Mouse (Mus musculus) gastrocnemius, adult 2 months (tissue): ENCODE measurements around the gene Dip2c. TPM values are rescaled to one million over a fixed set of nuclear protein-coding genes. Genes with fewer than 3 reads are reported as not detected.

Experiments used
- DNase-seq: peaks from one replicate; pipeline ENCODE4 v3.0.0; 2022
- H3K27ac ChIP-seq: fragments of 200-600 bp; 2 replicates; pipeline ENCODE4 v1.8.1; 2022; ENCODE audit warnings: mild to moderate bottlenecking
- H3K4me3 ChIP-seq: fragments of 200-600 bp; 2 replicates; pipeline ENCODE4 v1.8.1; 2022; ENCODE audit warnings: mild to moderate bottlenecking, moderate library complexity
- CTCF ChIP-seq: fragments of 200-600 bp; IDR thresholded peaks from 2 replicates; pipeline ENCODE4 v1.8.1; 2022; ENCODE audit warnings: antibody characterized with exemption, mild to moderate bottlenecking, moderate library complexity
- intact Hi-C: fragments of 180-260 bp; cut with DNase I; formaldehyde crosslinking; loops from one replicate; pipeline ENCODE4 v1.15.1; 2025
- total RNA-seq, 2 experiments: library from RNA; stranded (reverse); gene quantifications; 2 replicates each; pipeline ENCODE4 v1.2.3; 2021

Gene Dip2c
- total RNA-seq, 2 experiments from 2014 or later, result 10.6 to 15.5 TPM

GRCm38 (mm10) chr13:9632684-9633083 lies 356.4 kb downstream of the Dip2c start:
- H3K27ac ChIP-seq, result no peak overlapping the region
- TF ChIP-seq CTCF, result no peak
- intact Hi-C loops, result no loop called here
- DNase-seq, result no peak
- no peak overlapping the region for H3K4me3 ChIP-seq

- no peak for DNase-seq
- no peak for TF ChIP-seq CTCF
- intact Hi-C loops, result loop anchor here (2.0 kb wide), 1 partner anchor 453 kb away; no protein-coding TSS in a partner anchor
- H3K27ac ChIP-seq, result no peak overlapping the region
- no peak overlapping the region for H3K4me3 ChIP-seq
These were observed 359.6 kb downstream of the Dip2c start for GRCm38 (mm10) chr13:9635951-9636350.

GRCm38 (mm10) chr13:9636505-9636904 lies 360.2 kb downstream of the Dip2c start:
- DNase-seq, result peak; percentile 21
- intact Hi-C loops, result loop anchor here (2.0 kb wide), 1 partner anchor 454 kb away; no protein-coding TSS in a partner anchor
- peak; percentile 63 for TF ChIP-seq CTCF

GRCm38 (mm10) chr13:9637949-9638348 lies 361.6 kb downstream of the Dip2c start:
- no peak overlapping the region for H3K27ac ChIP-seq
- no peak for TF ChIP-seq CTCF
- DNase-seq, result no peak
- no peak overlapping the region for H3K4me3 ChIP-seq
- intact Hi-C loops, result loop anchor here (2.0 kb wide), 1 partner anchor 455 kb away; no protein-coding TSS in a partner anchor

More at GRCm38 (mm10) chr13:9636505-9636904, 360.2 kb downstream of the Dip2c start:
- Histone ChIP-seq H3K4me3 (no peak overlapping the region), H3K27ac (no peak overlapping the region)

- TF ChIP-seq CTCF, result no peak
- no peak overlapping the region for H3K27ac ChIP-seq
- no peak overlapping the region for H3K4me3 ChIP-seq
- intact Hi-C loops, result no loop called here
- no peak for DNase-seq
These were observed 372.4 kb downstream of the Dip2c start for GRCm38 (mm10) chr13:9648716-9649115.

GRCm38 (mm10) chr13:9649894-9650293 lies 373.6 kb downstream of the Dip2c start:
- Histone ChIP-seq H3K4me3 (no peak overlapping the region), H3K27ac (no peak overlapping the region)
- intact Hi-C loops, result loop anchor here (10.0 kb wide), 1 partner anchor 195 kb away; no protein-coding TSS in a partner anchor
- TF ChIP-seq CTCF, result no peak
- DNase-seq, result no peak

GRCm38 (mm10) chr13:9650580-9650979 lies 374.3 kb downstream of the Dip2c start:
- Histone ChIP-seq H3K27ac (no peak overlapping the region), H3K4me3 (no peak overlapping the region)
- intact Hi-C loops, result loop anchor here (10.0 kb wide), 1 partner anchor 194 kb away; no protein-coding TSS in a partner anchor
- DNase-seq, result no peak
- no peak for TF ChIP-seq CTCF

- no peak for DNase-seq
- TF ChIP-seq CTCF, result no peak
- Histone ChIP-seq H3K27ac (no peak overlapping the region), H3K4me3 (no peak overlapping the region)
- intact Hi-C loops, result loop anchor here (10.0 kb wide), 1 partner anchor 192 kb away; no protein-coding TSS in a partner anchor
These were observed 376.7 kb downstream of the Dip2c start for GRCm38 (mm10) chr13:9653018-9653417.

GRCm38 (mm10) chr13:9656613-9657012 lies 380.3 kb downstream of the Dip2c start:
- Histone ChIP-seq H3K4me3 (no peak overlapping the region), H3K27ac (no peak overlapping the region)
- no peak for TF ChIP-seq CTCF
- intact Hi-C loops, result loop anchor here (10.0 kb wide), 1 partner anchor 188 kb away; no protein-coding TSS in a partner anchor
- DNase-seq, result no peak

GRCm38 (mm10) chr13:9660711-9661110 lies 384.4 kb downstream of the Dip2c start:
- no peak for DNase-seq
- Histone ChIP-seq H3K4me3 (no peak overlapping the region), H3K27ac (no peak overlapping the region)
- no peak for TF ChIP-seq CTCF
- intact Hi-C loops, result no loop called here

GRCm38 (mm10) chr13:9663593-9663992 lies 387.3 kb downstream of the Dip2c start:
- Histone ChIP-seq H3K27ac (no peak overlapping the region), H3K4me3 (no peak overlapping the region)
- DNase-seq, result no peak
- TF ChIP-seq CTCF, result no peak
- intact Hi-C loops, result no loop called here

GRCm38 (mm10) chr13:9667954-9668496 lies 391.7 kb downstream of the Dip2c start:
- TF ChIP-seq CTCF, result no peak
- Histone ChIP-seq H3K27ac (no peak overlapping the region), H3K4me3 (no peak overlapping the region)
- intact Hi-C loops, result no loop called here
- DNase-seq, result no peak

GRCm38 (mm10) chr13:9669246-9669645 lies 392.9 kb downstream of the Dip2c start:
- intact Hi-C loops, result no loop called here
- TF ChIP-seq CTCF, result no peak
- H3K27ac ChIP-seq, result no peak overlapping the region

GRCm38 (mm10) chr13:9674126-9674525 lies 397.8 kb downstream of the Dip2c start:
- H3K27ac ChIP-seq, result no peak overlapping the region
- DNase-seq, result no peak
- TF ChIP-seq CTCF, result no peak
- intact Hi-C loops, result no loop called here
- no peak overlapping the region for H3K4me3 ChIP-seq

More at GRCm38 (mm10) chr13:9669246-9669645, 392.9 kb downstream of the Dip2c start:
- DNase-seq, result no peak
- H3K4me3 ChIP-seq, result no peak overlapping the region
